Mouse (Mus musculus): ENCODE measurements around the gene Cd101.

Cd101 gene

DNA sequence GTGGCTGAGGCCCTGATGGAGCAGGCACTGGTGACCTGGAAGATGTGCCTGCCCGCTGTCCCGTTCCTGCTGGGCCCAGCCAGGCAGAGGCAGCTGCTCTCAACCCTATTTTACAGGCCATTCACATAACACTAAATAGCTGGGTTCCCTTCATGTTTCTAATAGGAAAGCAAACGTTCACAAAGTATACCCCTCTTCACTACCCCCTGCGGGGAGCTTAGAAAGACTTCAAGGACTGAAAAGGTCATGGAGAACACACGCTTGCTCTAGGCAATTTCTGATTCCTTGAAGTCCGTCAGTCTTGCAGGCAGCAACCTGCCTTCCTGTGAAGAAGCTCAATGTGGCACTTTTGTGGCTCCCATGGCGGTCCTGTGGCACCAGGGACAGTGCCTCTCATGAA lies 12.6 kb upstream of the Cd101 start:
- DNase-seq (ENCODE audit: low spot score): no peak

DNA sequence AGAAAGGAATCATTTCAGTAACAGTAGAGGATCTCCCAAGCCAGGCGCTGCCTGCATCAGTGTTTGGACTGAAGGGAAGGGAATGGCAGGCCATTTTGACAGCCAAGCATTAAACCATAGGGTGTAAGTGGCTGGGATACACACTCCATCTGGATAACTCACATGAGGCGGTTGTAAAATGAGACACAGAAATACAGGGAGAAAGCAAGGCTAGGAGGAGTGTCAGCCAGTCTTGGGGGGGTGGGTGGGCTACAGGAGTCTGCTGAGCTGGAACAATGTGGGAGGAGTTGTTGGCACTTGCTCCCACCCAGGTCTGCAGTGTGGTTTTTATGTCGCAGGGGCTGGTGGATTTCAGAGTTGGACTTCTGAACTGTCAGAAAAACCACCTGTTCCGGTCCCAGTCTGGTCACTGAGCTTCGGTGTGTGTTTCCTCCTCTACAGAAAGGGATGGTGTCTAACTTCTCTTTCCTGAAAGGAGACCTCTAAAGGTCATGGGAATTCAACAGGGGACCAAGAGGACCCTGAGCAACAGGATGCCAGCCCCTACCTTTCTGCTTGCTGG lies 8.7 kb upstream of the Cd101 start:
- DNase-seq (ENCODE audit: low spot score): no peak

- no peak for DNase-seq (ENCODE audit: low spot score)
Observed at GRCm38 (mm10) chr3:101036001-101036400, 6.6 kb upstream of the Cd101 start.

GRCm38 (mm10) chr3:101034509-101034908 lies 5.2 kb upstream of the Cd101 start:
- no peak for DNase-seq (ENCODE audit: low spot score)

GRCm38 (mm10) chr3:101033644-101034043 lies 4.3 kb upstream of the Cd101 start:
- no peak for DNase-seq (ENCODE audit: low spot score)

- no peak for DNase-seq (ENCODE audit: low spot score)
Observed at GRCm38 (mm10) chr3:101031456-101032142, 2.2 kb upstream of the Cd101 start.

- no peak for DNase-seq (ENCODE audit: low spot score)
Observed at GRCm38 (mm10) chr3:101030630-101031029, 1.3 kb upstream of the Cd101 start.

DNA sequence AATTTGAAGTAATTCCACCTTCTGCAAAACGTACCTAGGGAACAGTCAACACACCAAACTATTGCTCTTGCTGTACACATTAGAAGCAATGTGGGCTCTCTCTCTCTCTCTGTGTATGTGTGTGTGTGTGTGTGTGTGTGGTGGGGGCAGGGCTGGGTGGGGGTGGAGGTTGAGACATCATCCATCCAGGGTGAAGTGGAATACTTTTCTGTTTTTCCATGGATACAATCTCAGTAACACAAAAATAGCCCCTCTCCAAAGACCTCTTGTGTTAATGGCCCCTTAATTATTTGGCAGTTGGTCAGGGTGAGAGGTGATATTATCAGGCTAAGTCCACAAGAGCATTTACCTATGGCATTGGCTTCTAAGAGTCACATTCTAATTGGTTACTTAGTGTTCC lies 2.6 kb downstream of the Cd101 start:
- no peak for DNase-seq (ENCODE audit: low spot score)

- DNase-seq (ENCODE audit: low spot score): no peak
Observed at GRCm38 (mm10) chr3:101022967-101023366, 6.4 kb downstream of the Cd101 start.

DNA sequence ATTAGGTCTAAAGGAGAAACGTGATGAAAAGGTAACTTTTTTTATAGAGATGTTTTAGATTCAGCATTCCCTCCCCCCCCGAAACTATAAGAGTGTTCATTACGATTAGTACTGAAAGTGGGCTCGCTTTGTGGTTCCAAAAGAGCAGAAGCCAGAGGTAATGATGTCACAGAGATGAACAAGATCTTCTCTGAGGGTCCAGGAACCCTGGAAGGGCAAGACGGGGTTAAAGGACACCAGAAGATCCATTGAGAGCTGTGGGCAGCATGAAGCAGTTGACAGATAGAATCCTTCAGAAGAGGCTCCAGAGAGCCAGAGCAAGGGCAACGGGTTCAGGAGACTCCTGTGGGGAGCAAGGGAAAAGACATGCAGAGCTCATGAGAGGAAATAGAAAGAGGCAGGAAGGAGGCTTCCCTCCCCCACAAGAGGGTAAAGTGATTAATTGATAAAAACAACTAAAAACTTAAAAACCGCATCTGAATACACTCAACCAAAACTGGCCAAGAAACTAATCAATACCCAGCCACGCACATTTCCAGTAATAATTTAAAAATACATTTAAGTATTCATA lies 7.8 kb downstream of the Cd101 start:
- DNase-seq (ENCODE audit: low spot score): no peak

DNA sequence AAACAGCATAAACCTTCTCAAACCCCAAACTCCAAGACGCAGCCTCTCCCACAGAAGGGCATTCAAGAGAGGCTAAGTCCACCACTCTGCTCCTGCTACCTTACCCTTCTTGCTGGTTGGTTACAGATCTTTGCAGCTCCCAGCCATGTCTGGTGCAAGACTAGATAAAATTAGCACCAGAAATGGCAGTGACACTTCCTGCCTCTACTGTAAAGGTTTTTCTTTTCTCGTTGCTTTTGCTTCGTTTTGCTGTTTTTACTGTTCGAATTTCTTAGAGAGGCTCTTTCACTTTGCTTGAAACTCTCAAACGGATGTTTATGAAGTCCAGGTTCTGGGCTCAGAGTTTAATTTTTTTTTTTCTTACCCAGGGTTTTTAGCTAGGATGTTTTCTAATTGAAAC lies 8.3 kb downstream of the Cd101 start:
- no peak for DNase-seq (ENCODE audit: low spot score)

GRCm38 (mm10) chr3:101018494-101018893 lies 10.9 kb downstream of the Cd101 start:
- no peak for DNase-seq (ENCODE audit: low spot score)

- DNase-seq (ENCODE audit: low spot score): no peak
Observed at GRCm38 (mm10) chr3:101016050-101016449, 13.3 kb downstream of the Cd101 start.

DNA sequence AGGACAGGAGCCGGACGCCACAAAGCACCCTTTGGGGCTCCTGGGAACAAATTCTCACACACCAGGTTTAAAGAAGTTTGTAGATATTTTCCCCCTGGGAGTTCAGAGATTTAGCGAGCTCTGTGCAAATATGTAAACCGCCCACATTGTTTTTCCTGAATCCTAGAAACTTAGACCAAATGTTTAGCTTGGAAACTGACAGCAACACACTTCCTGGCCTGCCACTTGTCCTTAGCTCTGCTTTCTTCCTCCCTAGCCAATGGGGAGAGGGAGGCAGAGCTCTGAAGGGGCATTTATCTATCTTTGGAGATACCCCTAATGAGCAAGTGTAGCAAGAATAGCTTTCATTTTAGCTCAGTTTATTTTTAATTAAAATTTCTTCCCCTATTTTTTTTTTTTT lies 14.1 kb downstream of the Cd101 start:
- DNase-seq (ENCODE audit: low spot score): no peak

DNA sequence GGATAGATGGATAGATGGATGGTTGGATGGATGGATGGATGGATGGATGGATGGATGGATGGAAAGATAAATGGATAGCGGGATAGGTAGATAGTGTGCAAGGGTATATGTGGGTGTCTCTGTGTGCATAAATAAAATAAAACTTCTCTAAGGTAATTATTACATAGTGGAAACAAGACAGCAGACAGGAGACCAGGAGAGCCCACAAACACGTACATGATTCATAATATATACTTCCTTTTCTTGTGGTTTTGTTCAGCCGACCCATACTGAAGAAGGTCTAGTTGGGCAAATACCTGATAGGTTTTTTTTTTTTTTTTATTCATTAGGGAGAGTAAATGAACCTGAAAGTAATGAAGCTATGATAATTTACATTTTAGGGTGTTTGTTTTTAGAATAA lies 15.8 kb downstream of the Cd101 start:
- DNase-seq (ENCODE audit: low spot score): no peak

DNA sequence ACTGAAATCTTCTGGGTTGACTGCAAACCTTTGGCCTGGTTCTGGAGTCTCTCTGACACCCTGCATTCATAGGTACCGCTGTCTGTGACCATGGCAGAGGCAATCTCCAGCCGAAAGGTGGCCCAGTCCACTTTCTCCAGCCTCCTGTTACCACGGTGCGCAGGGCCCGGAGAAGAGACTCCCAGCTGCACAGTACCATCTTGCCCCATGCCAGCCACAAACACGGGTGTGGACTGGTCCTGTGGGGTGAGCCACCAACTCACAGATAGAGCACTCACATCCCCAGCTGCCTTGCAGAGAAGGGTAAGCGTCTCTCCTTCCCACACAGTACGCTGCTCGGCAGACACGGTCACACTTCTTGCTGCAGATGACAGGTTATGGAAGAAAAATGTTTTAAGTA lies 16.4 kb downstream of the Cd101 start:
- DNase-seq (ENCODE audit: low spot score): no peak

DNA sequence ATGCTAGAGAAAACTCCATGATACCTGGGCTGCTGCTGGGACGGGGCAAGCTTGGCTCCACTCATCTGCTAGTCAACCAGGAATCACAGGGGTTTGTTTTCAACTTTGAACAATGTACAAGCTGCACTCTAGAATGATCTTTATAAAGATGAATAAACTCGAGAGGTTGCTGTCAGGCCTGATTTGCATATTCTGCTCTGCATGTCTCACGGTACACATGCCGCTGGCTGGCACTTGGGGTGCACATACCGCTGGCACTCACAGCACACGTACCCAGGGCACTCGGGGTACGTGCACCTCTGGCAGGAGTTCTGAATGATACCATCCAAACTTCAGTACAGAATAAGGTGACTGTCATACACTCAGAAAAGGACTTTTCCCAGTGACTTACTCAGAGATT lies 16.8 kb downstream of the Cd101 start:
- no peak for DNase-seq (ENCODE audit: low spot score)

DNA sequence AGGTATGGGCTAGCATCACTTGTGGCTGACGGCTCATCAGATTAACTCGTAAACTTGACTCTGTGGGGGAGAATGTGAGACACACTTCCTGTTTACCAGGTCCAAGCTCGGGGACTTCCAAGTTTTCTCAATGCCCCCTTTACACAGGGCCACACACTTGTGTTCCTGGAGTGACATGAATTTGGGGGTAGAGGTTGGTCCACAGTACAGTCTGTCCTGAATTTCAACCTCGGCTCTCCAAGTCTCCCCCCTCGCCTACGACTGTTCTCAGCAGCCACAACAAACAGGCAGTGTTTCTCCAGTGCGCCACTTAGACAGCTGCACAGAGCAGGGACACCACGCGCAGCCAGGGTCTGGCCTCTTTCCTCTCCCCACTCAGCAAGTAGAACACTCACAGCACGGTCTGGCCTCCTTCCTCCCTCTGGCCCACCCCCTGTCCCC lies 17.2 kb downstream of the Cd101 start:
- no peak for DNase-seq (ENCODE audit: low spot score)

DNA sequence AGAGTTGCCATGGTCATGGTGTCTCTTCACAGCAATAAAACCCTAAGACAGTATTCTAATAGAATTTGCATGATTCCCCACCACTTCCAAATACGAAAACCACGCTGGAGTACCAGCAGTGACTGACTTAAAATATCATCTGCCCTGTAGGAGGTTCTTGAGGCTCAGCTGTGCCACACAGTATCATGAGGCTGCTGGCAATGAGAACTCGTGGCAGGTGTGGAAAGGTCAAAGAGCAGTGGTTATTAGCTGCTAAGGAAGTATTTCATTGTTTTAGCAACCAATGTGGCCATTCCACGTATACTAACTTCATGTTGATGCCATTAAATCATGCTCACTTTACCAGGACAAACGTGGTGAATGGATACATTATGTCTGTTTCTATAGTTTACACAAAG lies 18.2 kb downstream of the Cd101 start:
- no peak for DNase-seq (ENCODE audit: low spot score)

DNA sequence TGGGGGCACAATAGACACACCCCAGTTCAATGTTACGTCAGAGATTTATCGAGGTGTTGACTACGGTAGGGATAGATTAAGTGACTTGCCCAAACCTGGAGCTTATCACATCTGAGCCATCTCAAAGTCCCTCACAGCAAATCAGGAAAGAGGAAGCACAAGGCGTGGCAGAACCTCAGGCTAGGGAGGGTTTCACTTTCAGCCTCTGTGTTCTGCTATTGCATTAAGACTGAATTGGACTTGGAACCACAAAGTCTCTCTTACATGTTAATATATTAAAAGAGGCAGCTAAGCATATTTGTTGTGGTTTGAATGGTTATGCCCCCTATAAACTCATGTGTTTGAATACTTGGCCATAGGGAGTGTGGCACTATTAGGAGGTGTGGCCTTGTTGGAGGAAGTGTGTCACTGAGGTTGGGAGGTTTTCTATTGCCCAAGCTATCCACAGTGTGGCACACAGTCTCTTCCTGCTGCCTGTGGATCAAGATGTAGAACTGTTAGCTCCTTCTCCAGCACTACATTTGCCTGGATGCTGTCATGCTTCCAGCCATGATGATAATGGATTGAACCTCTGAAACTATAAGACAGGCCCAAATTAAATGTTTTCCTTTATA lies 18.7 kb downstream of the Cd101 start:
- DNase-seq (ENCODE audit: low spot score): no peak

DNA sequence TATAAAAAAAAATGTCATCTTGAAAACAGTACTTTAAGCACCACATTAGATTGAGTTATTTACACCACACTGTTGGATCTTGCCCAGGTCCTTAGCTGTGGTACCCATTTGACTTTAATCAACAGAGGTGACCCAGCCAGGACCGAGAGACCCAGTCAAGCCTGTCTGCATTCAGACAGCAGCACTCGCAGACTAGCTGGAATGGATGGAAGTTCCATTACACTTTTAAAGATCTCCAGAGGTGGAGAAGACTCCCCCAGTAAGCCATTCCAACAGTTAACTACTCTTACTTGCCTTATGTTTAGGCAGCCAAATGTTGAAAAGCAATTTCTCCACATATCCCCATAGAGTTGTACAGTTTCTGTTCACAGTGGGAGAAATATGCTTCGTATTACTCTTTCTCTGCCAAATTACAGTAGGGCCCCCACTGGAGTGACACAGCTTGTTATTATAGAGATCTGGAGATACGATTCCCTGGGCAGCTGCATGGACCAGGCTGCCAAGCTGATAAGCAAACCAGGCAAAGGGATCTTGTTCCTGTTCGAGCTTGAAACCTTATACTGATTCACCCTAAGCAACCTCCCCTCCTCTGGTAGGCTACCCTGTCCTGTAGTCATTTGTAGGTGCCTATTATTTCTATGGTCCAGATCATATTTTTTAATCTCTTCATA lies 22.1 kb downstream of the Cd101 start:
- DNase-seq (ENCODE audit: low spot score): no peak

DNA sequence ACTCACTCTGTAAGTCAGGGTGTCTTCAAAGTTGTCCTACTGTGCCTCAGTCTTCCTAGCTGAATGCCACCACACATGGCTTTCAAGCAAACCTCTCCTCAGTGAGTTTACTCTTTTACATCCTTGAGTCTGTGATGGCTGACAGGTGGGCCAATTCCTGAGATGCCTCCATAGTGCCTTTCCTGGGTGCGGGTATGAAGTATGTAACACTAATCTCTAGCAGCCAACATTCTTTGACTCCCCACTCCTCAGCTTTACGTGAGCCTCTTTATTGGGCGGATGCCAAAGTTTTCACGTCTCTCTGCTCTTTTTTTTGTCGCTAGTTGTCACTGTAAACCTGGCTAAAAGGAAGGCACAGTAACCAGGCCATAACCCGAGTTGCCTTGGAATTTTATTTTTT lies 24.0 kb downstream of the Cd101 start:
- no peak for DNase-seq (ENCODE audit: low spot score)
